Mouse (Mus musculus) intestine, embryonic 15.5 days (tissue): ENCODE data around the gene Sdk1. TPM values are rescaled to one million over a fixed set of nuclear protein-coding genes. Genes with fewer than 3 reads are reported as not detected.
A peak's percentile ranks its signal among the peaks of the same experiment; 100 is the strongest.

ENCODE experiments used
- ATAC-seq: fragments of 200-750 bp; cut with Nextera tagmentation; 2 replicates; pipeline ENCODE4 v1.8.0; 2017; ENCODE audit warnings: moderate TSS enrichment, moderate library complexity
- H3K27ac ChIP-seq: fragments of 300-500 bp; sonication (generic); 2 replicates; pipeline ENCODE4 v1.5.1; 2015; ENCODE audit warnings: mild to moderate bottlenecking, inconsistent platforms
- H3K27me3 ChIP-seq: fragments of 300-500 bp; sonication (generic); replicated peaks from 2 replicates; pipeline ENCODE4 v1.6.1; 2015; ENCODE audit warnings: inconsistent platforms
- H3K36me3 ChIP-seq: fragments of 300-500 bp; sonication (generic); 2 replicates; pipeline ENCODE4 v1.6.1; 2015; ENCODE audit warnings: inconsistent platforms
- H3K4me1 ChIP-seq: fragments of 300-500 bp; sonication (generic); replicated peaks from 2 replicates; pipeline ENCODE4 v1.6.1; 2015; ENCODE audit warnings: inconsistent platforms
- H3K4me2 ChIP-seq: fragments of 300-500 bp; sonication (generic); replicated peaks from 2 replicates; pipeline ENCODE4 v1.6.1; 2015; ENCODE audit warnings: mild to moderate bottlenecking, inconsistent platforms
- H3K4me3 ChIP-seq: fragments of 300-500 bp; sonication (generic); replicated peaks from 2 replicates; pipeline ENCODE4 v1.5.1; 2015; ENCODE audit warnings: inconsistent platforms
- H3K9ac ChIP-seq: fragments of 300-500 bp; sonication (generic); 2 replicates; pipeline ENCODE4 v1.6.1; 2015; ENCODE audit warnings: inconsistent platforms
- H3K9me3 ChIP-seq: fragments of 300-500 bp; sonication (generic); 2 replicates; pipeline ENCODE4 v1.6.1; 2016; ENCODE audit warnings: inconsistent platforms
- WGBS: fragments of 180-500 bp; shearing (Covaris S2); methylation state at CpG from one replicate; pipeline ENCODE4 v1.1.7; 2015; 5-methylcytosine and 5-hydroxymethylcytosine counted together
- polyA plus RNA-seq: library from polyadenylated mRNA; unstranded; fragments of >200 nt; fragmentation: Nextera tagmentation; extraction: Ambion mirVana; gene quantifications from 2 replicates; pipeline ENCODE4 v1.2.1, GENCODE M21; 2015

Gene Sdk1
- polyA plus RNA-seq, 1 experiment from 2014 or later = 2.5 TPM

GRCm38 (mm10) chr5:141676371-141676770 is 435.1 kb downstream of the Sdk1 start:
- no peak overlapping the region for H3K9ac ChIP-seq
- ATAC-seq = no peak
- no peaks in the 10 kb centered on the region for H3K4me1 ChIP-seq
- no peaks in the 10 kb centered on the region for H3K9me3 ChIP-seq
- no peaks in the 10 kb centered on the region for H3K27me3 ChIP-seq
- no peaks in the 10 kb centered on the region for H3K36me3 ChIP-seq
- 85% methylated on average over 1 of the region's 1 CpGs for WGBS
- H3K4me3 ChIP-seq = no peak overlapping the region
- no peak overlapping the region for H3K27ac ChIP-seq
- no peak overlapping the region for H3K4me2 ChIP-seq

- Histone ChIP-seq H3K9ac (no peak overlapping the region), H3K36me3 (no peaks in the 10 kb centered on the region), H3K27me3 (no peaks in the 10 kb centered on the region), H3K4me2 (no peak overlapping the region), H3K27ac (no peak overlapping the region), H3K9me3 (no peaks in the 10 kb centered on the region), H3K4me1 (no peaks in the 10 kb centered on the region), H3K4me3 (no peak overlapping the region)
- WGBS = 88% methylated on average over 1 of the region's 1 CpGs
- ATAC-seq = no peak
These were observed 435.7 kb downstream of the Sdk1 start for GRCm38 (mm10) chr5:141677034-141677433.

GRCm38 (mm10) chr5:141677841-141678240 is 436.6 kb downstream of the Sdk1 start:
- 89% methylated on average over 8 of the region's 8 CpGs for WGBS
- Histone ChIP-seq H3K4me1 (no peaks in the 10 kb centered on the region), H3K4me3 (no peak overlapping the region), H3K4me2 (no peak overlapping the region), H3K9ac (no peak overlapping the region), H3K27ac (no peak overlapping the region), H3K36me3 (no peaks in the 10 kb centered on the region), H3K9me3 (no peaks in the 10 kb centered on the region), H3K27me3 (no peaks in the 10 kb centered on the region)
- no peak for ATAC-seq

- Histone ChIP-seq H3K4me1 (no peaks in the 10 kb centered on the region), H3K36me3 (no peaks in the 10 kb centered on the region), H3K27ac (no peak overlapping the region), H3K9ac (no peak overlapping the region), H3K27me3 (no peaks in the 10 kb centered on the region), H3K4me2 (no peak overlapping the region), H3K9me3 (no peaks in the 10 kb centered on the region), H3K4me3 (no peak overlapping the region)
- WGBS = 56% methylated on average over 7 of the region's 7 CpGs
- ATAC-seq = no peak
These were observed 445.7 kb downstream of the Sdk1 start for GRCm38 (mm10) chr5:141686876-141687420.

GRCm38 (mm10) chr5:141689442-141690105 is 448.3 kb downstream of the Sdk1 start:
- Histone ChIP-seq H3K4me1 (0 out of 2 replicates have a peak, but pooled peaks cover 2% of the 10 kb centered on the region), H3K27me3 (no peaks in the 10 kb centered on the region), H3K4me2 (no peak overlapping the region), H3K9ac (no peak overlapping the region), H3K27ac (no peak overlapping the region), H3K4me3 (no peak overlapping the region), H3K9me3 (no peaks in the 10 kb centered on the region), H3K36me3 (no peaks in the 10 kb centered on the region)
- ATAC-seq = no peak
- 88% methylated on average over 12 of the region's 12 CpGs for WGBS

GRCm38 (mm10) chr5:141691482-141691975 is 450.2 kb downstream of the Sdk1 start:
- ATAC-seq = peak; percentile 86
- Histone ChIP-seq H3K9ac (no peak overlapping the region), H3K4me3 (no peak overlapping the region), H3K4me2 (no peak overlapping the region), H3K4me1 (0 out of 2 replicates have a peak, but pooled peaks cover 2% of the 10 kb centered on the region), H3K36me3 (no peaks in the 10 kb centered on the region), H3K27ac (no peak overlapping the region), H3K9me3 (no peaks in the 10 kb centered on the region), H3K27me3 (no peaks in the 10 kb centered on the region)
- WGBS = 47% methylated on average over 7 of the region's 7 CpGs

GRCm38 (mm10) chr5:141693716-141694115 is 452.4 kb downstream of the Sdk1 start:
- no peak for ATAC-seq
- H3K9me3 ChIP-seq = no peaks in the 10 kb centered on the region
- H3K4me3 ChIP-seq = no peak overlapping the region
- H3K36me3 ChIP-seq = no peaks in the 10 kb centered on the region
- H3K9ac ChIP-seq = no peak overlapping the region
- H3K27me3 ChIP-seq = no peaks in the 10 kb centered on the region
- 52% methylated on average over 6 of the region's 6 CpGs for WGBS
- 0 out of 2 replicates have a peak, but pooled peaks cover 2% of the 10 kb centered on the region for H3K4me1 ChIP-seq
- H3K4me2 ChIP-seq = no peak overlapping the region
- H3K27ac ChIP-seq = no peak overlapping the region

- 38% methylated on average over 12 of the region's 12 CpGs for WGBS
- ATAC-seq = no peak
These were observed 453.6 kb downstream of the Sdk1 start for GRCm38 (mm10) chr5:141694901-141695300.

GRCm38 (mm10) chr5:141698406-141698805 is 457.1 kb downstream of the Sdk1 start:
- H3K36me3 ChIP-seq = no peaks in the 10 kb centered on the region
- no peak overlapping the region for H3K27ac ChIP-seq
- no peaks in the 10 kb centered on the region for H3K27me3 ChIP-seq
- no peak overlapping the region for H3K4me2 ChIP-seq
- H3K9me3 ChIP-seq = no peaks in the 10 kb centered on the region
- H3K4me1 ChIP-seq = no peaks in the 10 kb centered on the region
- ATAC-seq = no peak
- H3K4me3 ChIP-seq = no peak overlapping the region
- WGBS = 66% methylated on average over 3 of the region's 3 CpGs
- H3K9ac ChIP-seq = no peak overlapping the region

More at GRCm38 (mm10) chr5:141694901-141695300, 453.6 kb downstream of the Sdk1 start:
- no peak overlapping the region for H3K9ac ChIP-seq
- no peaks in the 10 kb centered on the region for H3K36me3 ChIP-seq
- H3K27ac ChIP-seq = no peak overlapping the region
- no peaks in the 10 kb centered on the region for H3K9me3 ChIP-seq
- no peak overlapping the region for H3K4me2 ChIP-seq
- 0 out of 2 replicates have a peak, but pooled peaks cover 2% of the 10 kb centered on the region for H3K4me1 ChIP-seq
- no peak overlapping the region for H3K4me3 ChIP-seq
- H3K27me3 ChIP-seq = no peaks in the 10 kb centered on the region

GRCm38 (mm10) chr5:141720751-141721150 is 479.5 kb downstream of the Sdk1 start:
- no peak overlapping the region for H3K4me2 ChIP-seq
- H3K4me1 ChIP-seq = no peaks in the 10 kb centered on the region
- no peak overlapping the region for H3K9ac ChIP-seq
- no peak for ATAC-seq
- H3K4me3 ChIP-seq = no peak overlapping the region
- 70% methylated on average over 3 of the region's 3 CpGs for WGBS
- H3K27me3 ChIP-seq = no peaks in the 10 kb centered on the region
- 0 out of 2 replicates have a peak, but pooled peaks cover 4% of the 10 kb centered on the region for H3K9me3 ChIP-seq
- no peak overlapping the region for H3K27ac ChIP-seq
- no peaks in the 10 kb centered on the region for H3K36me3 ChIP-seq

- Histone ChIP-seq H3K4me1 (no peaks in the 10 kb centered on the region), H3K27ac (no peak overlapping the region), H3K9ac (no peak overlapping the region), H3K36me3 (no peaks in the 10 kb centered on the region), H3K27me3 (no peaks in the 10 kb centered on the region), H3K4me2 (no peak overlapping the region), H3K9me3 (0 out of 2 replicates have a peak, but pooled peaks cover 4% of the 10 kb centered on the region), H3K4me3 (no peak overlapping the region)
- 62% methylated on average over 2 of the region's 2 CpGs for WGBS
- no peak for ATAC-seq
These were observed 486.7 kb downstream of the Sdk1 start for GRCm38 (mm10) chr5:141727968-141728367.

- Histone ChIP-seq H3K9ac (no peak overlapping the region), H3K4me3 (no peak overlapping the region), H3K4me2 (no peak overlapping the region), H3K9me3 (0 out of 2 replicates have a peak, but pooled peaks cover 3% of the 10 kb centered on the region), H3K4me1 (no peaks in the 10 kb centered on the region), H3K27ac (no peak overlapping the region), H3K27me3 (no peaks in the 10 kb centered on the region), H3K36me3 (no peaks in the 10 kb centered on the region)
- WGBS = 61% methylated on average over 4 of the region's 4 CpGs
- ATAC-seq = no peak
These were observed 488.7 kb downstream of the Sdk1 start for GRCm38 (mm10) chr5:141730006-141730405.

GRCm38 (mm10) chr5:141738725-141739124 is 497.4 kb downstream of the Sdk1 start:
- Histone ChIP-seq H3K27me3 (no peaks in the 10 kb centered on the region), H3K9ac (no peak overlapping the region), H3K4me2 (no peak overlapping the region), H3K9me3 (no peaks in the 10 kb centered on the region), H3K4me1 (no peaks in the 10 kb centered on the region), H3K27ac (no peak overlapping the region), H3K4me3 (no peak overlapping the region), H3K36me3 (no peaks in the 10 kb centered on the region)
- no peak for ATAC-seq
- WGBS = 76% methylated on average over 5 of the region's 5 CpGs
